Mouse (Mus musculus) intestine, embryonic 14.5 days (tissue): ENCODE results near the gene Acads. TPM values are rescaled to one million over a fixed set of nuclear protein-coding genes. Genes with fewer than 3 reads are reported as not detected.
"Not testable (repeated sequence)": the region's sequence is repeated elsewhere in the genome, so short reads cannot be mapped to it uniquely, and the experiment has no call there.

Experiments
- ATAC-seq: fragments of 200-750 bp; cut with Nextera tagmentation; replicated peaks from 2 replicates; pipeline ENCODE4 v1.8.0; 2017; ENCODE audit warnings: low read depth, moderate number of reproducible peaks, moderate TSS enrichment, moderate library complexity; ENCODE audit not compliant: low FRiP score, low TSS enrichment
- DNase-seq: peaks from one replicate; pipeline ENCODE4 v3.0.0-alpha.2; 2018; ENCODE audit warnings: low spot score
- H3K27ac ChIP-seq: fragments of 300-500 bp; sonication (generic); 2 replicates; pipeline ENCODE4 v1.5.1; 2014; ENCODE audit warnings: low read depth, mild to moderate bottlenecking, control low read depth
- H3K27me3 ChIP-seq: fragments of 300-500 bp; sonication (generic); replicated peaks from 2 replicates; pipeline ENCODE4 v1.6.1; 2014; ENCODE audit warnings: low read length, control low read depth; ENCODE audit not compliant: control insufficient read depth, insufficient read depth
- H3K36me3 ChIP-seq: fragments of 300-500 bp; sonication (generic); 2 replicates; pipeline ENCODE4 v1.6.1; 2014; ENCODE audit warnings: low read length, control low read depth; ENCODE audit not compliant: control insufficient read depth, insufficient read depth
- H3K4me1 ChIP-seq: fragments of 300-500 bp; sonication (generic); replicated peaks from 2 replicates; pipeline ENCODE4 v1.6.1; 2014; ENCODE audit warnings: low read length, control low read depth, mixed read lengths; ENCODE audit not compliant: control insufficient read depth, insufficient read depth
- H3K4me2 ChIP-seq: fragments of 300-500 bp; sonication (generic); 2 replicates; pipeline ENCODE4 v1.6.1; 2014; ENCODE audit warnings: low read length
- H3K4me3 ChIP-seq: fragments of 300-500 bp; sonication (generic); 2 replicates; pipeline ENCODE4 v1.5.1; 2014; ENCODE audit warnings: low read depth, low read length, control low read depth, mixed read lengths
- H3K9ac ChIP-seq: fragments of 300-500 bp; sonication (generic); 2 replicates; pipeline ENCODE4 v1.6.1; 2014; ENCODE audit warnings: mild to moderate bottlenecking, low read length
- H3K9me3 ChIP-seq: fragments of 300-500 bp; sonication (generic); 2 replicates; pipeline ENCODE4 v1.6.1; 2016; ENCODE audit warnings: low read length, control low read depth; ENCODE audit not compliant: control insufficient read depth
- WGBS: fragments of 180-500 bp; shearing (Covaris S2); extraction: QIAGEN DNeasy Blood & Tissue Kit; methylation state at CpG from one replicate; pipeline ENCODE4 v1.1.7; 2014; 5-methylcytosine and 5-hydroxymethylcytosine counted together
- polyA plus RNA-seq: library from polyadenylated mRNA; unstranded; fragments of >200 nt; fragmentation: Nextera tagmentation; extraction: Ambion mirVana; gene quantifications from 2 replicates; pipeline ENCODE4 v1.2.1, GENCODE M21; 2014

Gene Acads
- polyA plus RNA-seq, 1 experiment from 2014 or later: 57.3 TPM

- ATAC-seq (0 out of 2 replicates have a peak, but pooled peaks have one; percentile 47), DNase-seq (peak; percentile 82)
- H3K36me3 ChIP-seq: peaks cover 24% of the 10 kb centered on the region
- no peaks in the 10 kb centered on the region for H3K27me3 ChIP-seq
- no peak overlapping the region for H3K9ac ChIP-seq
- H3K4me1 ChIP-seq: peaks cover 11% of the 10 kb centered on the region; the same call in 1 of the 2 replicates
- H3K9me3 ChIP-seq: no peaks in the 10 kb centered on the region
- no peak overlapping the region for H3K4me3 ChIP-seq
- WGBS: 61% methylated on average over 5 of the region's 5 CpGs
- H3K27ac ChIP-seq: no peak overlapping the region
- H3K4me2 ChIP-seq: no peak overlapping the region
Measured at GRCm38 (mm10) chr5:115076144-115076901, 42.8 kb downstream of the Acads start.

DNA sequence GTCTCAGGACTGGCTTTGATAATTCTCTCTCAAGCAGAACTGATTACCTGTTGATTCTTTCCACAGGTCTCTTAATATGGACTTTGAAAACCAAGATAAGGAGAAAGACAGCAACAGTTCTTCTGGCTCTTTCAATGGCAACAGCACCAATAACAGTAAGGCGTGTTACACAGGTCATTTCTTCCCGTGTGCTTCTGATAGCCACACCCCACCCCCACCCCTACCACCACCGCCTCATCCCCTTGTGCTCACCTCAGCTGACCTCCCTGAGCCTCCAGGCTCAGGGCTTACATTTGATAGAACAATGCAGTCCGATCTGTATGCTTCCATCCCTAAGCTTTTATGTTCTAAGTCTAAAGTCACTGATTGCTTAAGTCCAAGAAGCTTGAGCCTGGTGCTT, 44.4 kb downstream of the Acads start:
- H3K27ac ChIP-seq: no peak overlapping the region
- no peak overlapping the region for H3K4me3 ChIP-seq
- H3K27me3 ChIP-seq: no peaks in the 10 kb centered on the region
- 61% methylated on average over 4 of the region's 4 CpGs for WGBS
- peaks cover 16% of the 10 kb centered on the region for H3K36me3 ChIP-seq
- no peak for DNase-seq
- no peak overlapping the region for H3K9ac ChIP-seq
- H3K4me2 ChIP-seq: no peak overlapping the region
- no peak; the same call in 1 of the 2 replicates for ATAC-seq
- peaks cover 15% of the 10 kb centered on the region; the same call in 1 of the 2 replicates for H3K4me1 ChIP-seq
- no peaks in the 10 kb centered on the region for H3K9me3 ChIP-seq

DNA sequence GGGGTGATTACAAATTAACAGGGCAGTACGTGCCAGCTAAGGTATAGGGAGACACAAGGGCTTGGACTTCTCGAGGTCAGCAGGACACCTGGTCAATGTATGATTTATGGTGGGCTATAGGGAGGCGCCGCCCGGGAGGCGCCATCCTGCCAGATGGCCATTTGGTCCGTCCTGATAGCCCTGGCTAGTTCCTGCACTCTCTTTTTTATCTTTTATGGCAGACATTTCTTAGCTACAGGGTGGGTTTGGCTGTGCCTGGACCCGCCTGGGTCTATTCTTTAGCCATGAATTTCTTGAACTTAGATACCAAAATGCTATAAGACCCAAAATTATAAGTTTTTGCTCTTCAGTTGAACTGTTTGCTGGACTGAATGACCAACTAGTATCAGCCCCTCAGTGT, 45.8 kb downstream of the Acads start:
- H3K27ac ChIP-seq, H3K9ac ChIP-seq, ATAC-seq, H3K9me3 ChIP-seq, H3K4me3 ChIP-seq, H3K27me3 ChIP-seq, DNase-seq, H3K4me2 ChIP-seq: not testable (repeated sequence)
- Histone ChIP-seq H3K36me3 (peaks cover 16% of the 10 kb centered on the region), H3K4me1 (peaks cover 15% of the 10 kb centered on the region; the same call in 1 of the 2 replicates)
- WGBS: 38% methylated on average over 8 of the region's 8 CpGs

GRCm38 (mm10) chr5:115072143-115072542, 47.0 kb downstream of the Acads start:
- peaks cover 15% of the 10 kb centered on the region; the same call in 1 of the 2 replicates for H3K4me1 ChIP-seq
- ATAC-seq: no peak; the same call in 1 of the 2 replicates
- 62% methylated on average over 7 of the region's 7 CpGs for WGBS
- H3K4me3 ChIP-seq: no peak overlapping the region
- H3K27ac ChIP-seq: no peak overlapping the region
- H3K9me3 ChIP-seq: no peaks in the 10 kb centered on the region
- no peak overlapping the region for H3K9ac ChIP-seq
- peaks cover 16% of the 10 kb centered on the region for H3K36me3 ChIP-seq
- no peak overlapping the region for H3K4me2 ChIP-seq
- DNase-seq: peak; percentile 61
- no peaks in the 10 kb centered on the region for H3K27me3 ChIP-seq

DNA sequence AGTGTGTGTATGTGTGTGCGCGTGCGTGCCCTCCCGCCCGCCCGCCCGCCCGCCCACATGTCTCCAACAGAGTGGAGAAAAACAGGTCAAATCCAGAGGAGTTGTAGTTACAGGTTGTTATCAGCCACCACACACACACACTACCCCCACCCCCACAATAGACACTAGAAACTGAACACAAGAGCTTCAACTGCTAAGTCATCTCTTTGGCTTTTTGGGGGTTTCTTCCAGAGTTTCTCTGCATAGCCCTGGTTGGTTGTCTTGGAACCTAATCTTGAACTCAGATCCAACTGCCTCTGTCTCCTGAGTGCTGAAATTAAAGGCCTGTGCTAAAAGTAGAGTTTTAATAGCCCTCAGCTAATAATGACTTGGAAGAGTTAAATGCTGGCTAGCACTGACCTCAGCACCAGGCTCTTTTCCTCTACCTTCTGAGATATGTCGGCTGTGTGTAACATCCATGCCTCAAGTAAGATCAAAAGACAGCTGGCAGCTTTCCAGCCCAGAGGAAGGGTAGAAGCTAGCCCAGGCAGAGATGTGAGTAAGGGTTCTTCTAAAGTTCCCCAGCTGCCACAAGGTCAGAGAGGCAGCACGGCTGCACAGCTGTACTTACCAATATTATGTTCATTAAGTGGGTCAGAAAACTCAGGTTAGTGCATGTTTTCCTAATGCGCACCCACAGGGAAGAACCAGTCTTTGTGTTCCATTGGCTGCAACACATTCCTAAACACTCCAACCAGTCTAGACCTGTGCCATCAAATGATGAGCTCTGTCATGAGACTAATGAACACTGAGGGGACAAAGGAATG, 47.8 kb downstream of the Acads start:
- no peak for ATAC-seq
- DNase-seq: no peak
- Histone ChIP-seq H3K27me3 (no peaks in the 10 kb centered on the region), H3K4me1 (peaks cover 15% of the 10 kb centered on the region; the same call in 1 of the 2 replicates), H3K4me3 (no peak overlapping the region), H3K4me2 (no peak overlapping the region), H3K27ac (no peak overlapping the region; the same call in 1 of the 2 replicates), H3K36me3 (peaks cover 16% of the 10 kb centered on the region), H3K9ac (no peak overlapping the region), H3K9me3 (no peaks in the 10 kb centered on the region)
- WGBS: 79% methylated on average over 11 of the region's 11 CpGs

DNA sequence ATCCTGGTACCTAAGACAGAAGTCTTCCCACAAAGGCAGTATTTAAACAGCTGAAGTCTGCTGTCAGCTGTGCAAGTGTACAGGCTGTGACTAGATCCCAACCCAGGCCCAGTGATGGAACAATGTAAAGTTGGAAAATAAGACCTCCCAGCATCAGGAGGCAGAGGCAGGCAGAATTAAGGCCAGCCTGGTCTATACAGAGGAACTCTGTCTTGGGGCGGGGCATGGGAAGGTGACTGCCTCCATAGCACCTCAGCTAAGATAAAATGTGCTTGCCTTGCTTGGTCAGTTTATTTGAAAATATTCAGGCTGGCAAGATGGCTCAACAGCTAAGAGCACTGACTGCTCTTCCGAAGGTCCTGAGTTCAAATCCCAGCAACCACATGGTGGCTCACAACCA, 48.7 kb downstream of the Acads start:
- WGBS: 94% methylated on average over 2 of the region's 2 CpGs
- Histone ChIP-seq H3K36me3 (peaks cover 10% of the 10 kb centered on the region), H3K27ac (no peak overlapping the region), H3K9me3 (no peaks in the 10 kb centered on the region), H3K4me1 (peaks cover 15% of the 10 kb centered on the region; the same call in 1 of the 2 replicates), H3K4me2 (no peak overlapping the region), H3K27me3 (no peaks in the 10 kb centered on the region), H3K4me3 (no peak overlapping the region), H3K9ac (no peak overlapping the region)
- DNase-seq (no peak), ATAC-seq (no peak)

GRCm38 (mm10) chr5:115069611-115070010, 49.5 kb downstream of the Acads start:
- peaks cover 2% of the 10 kb centered on the region; the same call in 1 of the 2 replicates for H3K36me3 ChIP-seq
- no peak overlapping the region for H3K27ac ChIP-seq
- H3K9ac ChIP-seq: no peak overlapping the region
- ATAC-seq (no peak), DNase-seq (no peak)
- H3K4me1 ChIP-seq: peaks cover 15% of the 10 kb centered on the region; the same call in 1 of the 2 replicates
- no peak overlapping the region for H3K4me2 ChIP-seq
- 84% methylated on average over 3 of the region's 3 CpGs for WGBS
- no peaks in the 10 kb centered on the region for H3K9me3 ChIP-seq
- H3K27me3 ChIP-seq: no peaks in the 10 kb centered on the region
- H3K4me3 ChIP-seq: no peak overlapping the region

GRCm38 (mm10) chr5:115068671-115069421, 50.3 kb downstream of the Acads start:
- WGBS: 85% methylated on average over 11 of the region's 11 CpGs
- H3K9me3 ChIP-seq: no peaks in the 10 kb centered on the region
- no peak for ATAC-seq
- peaks cover 15% of the 10 kb centered on the region; the same call in 1 of the 2 replicates for H3K4me1 ChIP-seq
- H3K27me3 ChIP-seq: no peaks in the 10 kb centered on the region
- no peak overlapping the region for H3K9ac ChIP-seq
- H3K27ac ChIP-seq: no peak overlapping the region
- H3K36me3 ChIP-seq: peaks cover 6% of the 10 kb centered on the region
- H3K4me3 ChIP-seq: no peak overlapping the region
- H3K4me2 ChIP-seq: no peak overlapping the region
- DNase-seq: no peak
